13 mouse cellular contexts compared by ENCODE assay signal in the genomic region with DNA sequence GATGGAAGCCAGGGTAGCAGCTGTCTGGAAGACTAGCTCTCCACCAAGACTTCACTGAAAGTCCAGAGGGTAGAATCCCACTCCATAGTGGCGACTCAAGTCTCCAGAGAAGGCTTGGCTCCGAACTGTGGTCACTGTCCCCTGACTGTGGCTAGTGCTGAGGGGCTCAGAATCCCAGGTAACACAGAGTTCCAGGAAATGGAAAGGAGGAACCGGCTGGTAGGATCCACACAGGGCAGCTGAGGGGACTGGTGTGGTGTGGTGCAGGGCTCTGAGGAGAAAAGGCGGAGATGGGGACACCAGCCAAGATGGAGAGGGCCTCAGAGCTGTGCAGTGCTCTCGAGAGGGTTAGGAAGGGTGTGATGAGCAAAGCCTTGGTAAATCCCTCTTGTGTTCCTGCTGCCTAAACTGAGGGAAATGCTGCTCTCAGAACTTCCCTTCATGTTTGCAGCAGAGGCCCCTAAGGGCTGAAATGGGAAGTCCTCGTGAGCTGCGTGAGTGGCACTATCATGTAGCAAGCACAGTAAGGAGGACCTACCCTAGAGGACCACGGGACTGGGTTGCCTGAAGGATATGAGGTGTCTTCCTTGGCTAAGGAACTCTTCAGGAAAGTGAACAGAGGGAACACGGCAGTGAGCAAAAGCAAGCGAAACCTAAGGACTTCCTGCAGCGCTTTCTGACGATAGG.
"Had no signal": no experiment of that assay in that cellular context is flagged by ENCODE, and none has a peak within 500 bp of the region (broad histone marks: within the 10 kb centered on the region; RNA-seq: fewer than 3 reads in every experiment).

No protein-coding gene starts in this region.

- H3K4me2 ChIP-seq: liver, embryonic 13.5 days; neural tube, embryonic 12.5 days; stomach, embryonic 15.5 days had no signal

- H3K4me3 ChIP-seq: liver, embryonic 13.5 days; midbrain, embryonic 10.5 days; neural tube, embryonic 12.5 days; stomach, embryonic 15.5 days had no signal

- H3K9ac ChIP-seq: liver, embryonic 13.5 days; liver, postnatal 0 days; neural tube, embryonic 12.5 days; stomach, embryonic 15.5 days had no signal

- H3K27ac ChIP-seq: liver, embryonic 13.5 days; midbrain, embryonic 10.5 days; neural tube, embryonic 12.5 days; stomach, embryonic 15.5 days had no signal

- ATAC-seq: inflammation-experienced regulatory T-cells, adult 6 months; intestine, postnatal 0 days; liver, postnatal 0 days had no signal

- H3K36me3 ChIP-seq: liver, embryonic 13.5 days; midbrain, embryonic 10.5 days; neural tube, embryonic 12.5 days; stomach, embryonic 15.5 days had no signal

- DNase-seq: kidney, adult 8-10 months; kidney, postnatal 25 days; layer of hippocampus, adult 9-11 months; left cerebral cortex, postnatal 4 days; liver, embryonic 13.5 days; liver, postnatal 0 days; midbrain, embryonic 14.5 days; thymus, postnatal 36 days had no signal

- H3K9me3 ChIP-seq: liver, embryonic 13.5 days; midbrain, embryonic 10.5 days; neural tube, embryonic 12.5 days; stomach, embryonic 15.5 days had no signal

- H3K27me3 ChIP-seq: liver, embryonic 13.5 days; neural tube, embryonic 12.5 days; stomach, embryonic 15.5 days had no signal
